Mouse (Mus musculus) testis, adult 2 months (tissue): ENCODE data around the gene Mfrp.

Source experiments
- CTCF ChIP-seq: fragments of 200-500 bp; IDR thresholded peaks from 2 replicates; pipeline ENCODE4 v1.5.1; 2012; ENCODE audit warnings: low read depth, mild to moderate bottlenecking, inconsistent platforms, low read length, moderate library complexity; ENCODE audit not compliant: control insufficient read depth, insufficient read depth, insufficient replicate concordance
- POLR2A ChIP-seq: fragments of 200-500 bp; IDR thresholded peaks from 2 replicates; pipeline ENCODE4 v1.6.1; 2012; ENCODE audit warnings: low read depth, mild to moderate bottlenecking, inconsistent platforms, low read length, moderate library complexity; ENCODE audit not compliant: control insufficient read depth

DNA sequence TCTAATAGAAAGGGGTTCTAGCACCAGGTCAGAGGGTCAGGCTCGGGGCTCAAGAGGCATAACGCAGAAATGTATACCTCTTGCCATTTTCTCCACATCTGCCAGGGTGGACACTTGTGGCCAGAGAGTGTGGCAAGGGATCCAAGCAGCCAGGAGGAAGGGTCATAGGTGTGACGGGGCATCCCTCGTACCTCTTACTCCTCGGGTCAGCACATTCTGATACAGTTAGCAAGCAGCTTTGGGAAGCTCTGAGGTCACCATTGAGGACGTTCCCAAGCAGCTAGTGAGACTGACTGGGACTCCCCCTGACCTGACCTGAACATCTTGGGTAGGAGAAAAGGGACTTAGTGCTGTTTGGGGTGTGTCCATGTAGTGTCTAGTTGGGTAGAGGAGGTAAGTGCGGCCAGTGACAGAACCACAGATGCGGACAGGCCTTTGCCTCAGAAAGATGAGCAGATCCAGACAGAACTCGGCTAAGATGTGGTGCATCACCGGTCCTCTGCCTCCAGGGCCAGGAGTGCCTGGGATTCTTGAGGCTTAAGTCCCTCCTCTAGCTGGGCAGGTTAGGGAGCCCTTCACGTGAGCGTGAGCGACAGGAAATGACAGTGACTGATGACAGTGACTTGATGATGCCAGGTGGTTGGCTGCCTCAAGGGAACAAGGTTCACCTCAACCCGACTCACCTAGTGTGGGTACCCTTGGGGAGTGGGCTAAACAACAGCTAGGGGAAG is 31.3 kb upstream of the Mfrp start:
- TF ChIP-seq CTCF, result no peak
- TF ChIP-seq POLR2A, result no peak
